Mouse (Mus musculus) adrenal gland, postnatal 4 days (tissue): ENCODE results near the gene Jup. TPM values are rescaled to one million over a fixed set of nuclear protein-coding genes. Genes with fewer than 3 reads are reported as not detected.
A peak's percentile ranks its signal among the peaks of the same experiment; 100 is the strongest.

Source experiments
- DNase-seq, 2 experiments: peaks; one replicate each; pipeline ENCODE4 v3.0.0; 2021 to 2022; ENCODE audit warnings: low spot score in 2 of 2, mixed read lengths in 2 of 2
- long read RNA-seq, 2 experiments: library from polyadenylated mRNA; stranded (forward); transcript quantifications; one replicate each; pipeline ENCODE4 v2.0.0; 2021
- total RNA-seq, 2 experiments: library from RNA; stranded (reverse); gene quantifications; 2 replicates each; pipeline ENCODE4 v1.2.3; 2021

Gene Jup
- 100 to 1,000 TPM in 1 of 2 experiments, 10 to 100 TPM in 1; 99.0 to 109 TPM for total RNA-seq
- long read RNA-seq, experiment 1, transcript Jup-201 (14 exons, 3,205 nt) = major isoform, 13 of 32 reads
- long read RNA-seq, experiment 1, partial matches to known transcripts = 2 of 32 reads
- long read RNA-seq, experiment 1, other reads (novel, unspliced or antisense) = 15 of 32 reads
- long read RNA-seq, experiment 2, transcript Jup-204 (2 exons, 2,913 nt) = minor isoform, 7 of 69 reads
- long read RNA-seq, experiment 2, transcript Jup-201 (14 exons, 3,205 nt) = major isoform, 33 of 69 reads
- long read RNA-seq, experiment 2, partial matches to known transcripts = 16 of 69 reads
- long read RNA-seq, experiment 2, other reads (novel, unspliced or antisense) = 13 of 69 reads

GRCm38 (mm10) chr11:100397600-100398389 lies at the start of gene Jup:
Jup (minus strand) TSS chr11:100397763.
- DNase-seq = peak; percentile 95 to 99

DNA sequence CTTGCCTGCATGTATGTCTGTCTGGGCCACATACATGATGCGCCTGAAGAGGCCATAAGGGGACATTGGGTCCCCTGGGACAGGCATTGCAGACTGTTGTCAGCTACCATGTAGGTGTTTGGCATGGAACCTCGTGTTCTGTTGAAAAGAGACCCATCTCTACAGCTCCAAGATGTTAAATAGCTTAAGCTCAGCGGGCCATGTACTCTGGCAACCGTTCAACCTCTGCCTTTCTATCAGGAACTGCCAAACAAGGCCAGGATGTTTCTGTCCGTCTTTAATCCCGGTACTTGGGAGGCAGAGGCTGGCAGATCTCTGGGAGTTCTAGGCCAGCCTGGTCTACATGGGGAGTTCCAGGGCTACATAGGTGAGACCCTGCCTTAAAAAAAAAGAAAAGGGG lies 45.1 kb upstream of the Jup start:
- DNase-seq = no peak

DNA sequence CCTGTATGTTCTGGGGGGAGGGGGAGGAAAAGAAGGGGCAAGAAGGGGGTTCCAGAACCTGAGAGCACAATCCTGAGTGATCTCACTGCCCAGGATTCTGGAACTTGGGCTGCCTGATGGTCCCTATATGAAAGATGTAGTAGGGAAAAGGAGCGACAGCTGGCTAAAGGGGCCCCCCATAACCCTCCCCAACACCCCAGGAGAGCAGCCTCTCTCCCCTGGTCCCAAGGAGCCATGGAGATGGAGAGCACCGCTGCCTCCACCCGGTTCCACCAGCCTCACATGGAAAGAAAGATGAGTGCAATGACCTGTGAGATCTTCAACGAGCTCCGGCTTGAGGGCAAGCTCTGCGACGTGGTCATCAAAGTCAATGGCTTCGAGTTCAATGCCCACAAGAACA lies 44.2 kb upstream of the Jup start, which contains the start of the genes Nt5c3b and Klhl10:
Nt5c3b (minus strand) TSS at position 12 of the 400 bp plus-strand sequence.
Klhl10 (plus strand) TSS at position 121 of the 400 bp plus-strand sequence.
- no peak for DNase-seq

GRCm38 (mm10) chr11:100440691-100441522 lies 43.3 kb upstream of the Jup start:
- peak; percentile 69 to 78 for DNase-seq

GRCm38 (mm10) chr11:100437901-100438300 lies 40.3 kb upstream of the Jup start:
- DNase-seq = no peak

- DNase-seq = no peak
Observed at GRCm38 (mm10) chr11:100435678-100436246, 38.2 kb upstream of the Jup start.

GRCm38 (mm10) chr11:100432002-100432401 lies 34.4 kb upstream of the Jup start:
- no peak for DNase-seq

DNA sequence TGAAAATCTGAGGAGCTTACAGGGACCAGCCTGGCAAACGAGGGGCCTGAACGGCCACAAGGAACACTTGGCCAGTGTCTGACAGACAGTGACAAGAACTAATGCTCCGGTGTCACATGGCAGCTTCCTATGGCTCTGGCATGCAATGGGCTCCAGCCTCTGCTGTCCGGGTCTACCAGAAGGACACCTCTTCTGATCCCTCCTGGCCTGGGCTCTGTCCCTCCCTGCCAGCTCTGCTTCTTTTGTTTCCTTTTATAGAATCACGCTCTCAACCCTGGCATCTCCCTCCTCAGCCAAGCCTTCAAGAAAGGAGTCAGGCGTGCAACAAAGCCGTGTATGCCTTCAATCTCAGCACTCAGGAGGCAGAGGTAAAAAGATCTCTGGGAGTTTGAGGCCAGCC lies 32.5 kb upstream of the Jup start:
- DNase-seq = no peak

DNA sequence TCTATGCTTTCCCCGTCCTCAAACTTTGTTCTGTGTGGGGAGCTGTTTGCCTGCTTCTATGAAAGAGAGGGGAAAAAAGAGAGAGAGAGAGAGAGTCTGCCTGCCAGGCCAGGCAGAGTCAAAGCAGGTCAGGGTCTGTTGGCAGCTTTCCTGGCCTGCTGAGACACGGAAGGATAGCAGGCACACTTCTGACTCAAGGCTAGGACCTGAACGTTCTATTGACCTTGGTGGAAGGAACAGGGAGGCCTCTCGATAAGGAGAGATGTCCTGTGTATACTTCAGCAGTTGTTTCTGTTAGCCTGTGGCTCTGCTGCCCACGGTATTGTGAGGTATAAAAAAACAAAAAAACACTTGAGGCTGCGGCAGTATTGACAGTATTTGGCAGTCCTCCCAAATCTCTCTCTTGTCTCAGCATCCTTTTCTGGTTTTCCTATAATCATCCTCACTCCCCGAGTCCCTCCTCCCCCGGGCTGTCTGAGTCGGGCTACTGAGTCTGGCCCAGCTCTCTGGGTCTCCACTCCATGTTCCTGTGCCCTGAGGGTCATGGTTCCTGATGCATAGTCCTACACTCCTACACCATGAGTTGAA lies 31.1 kb upstream of the Jup start:
- peak in 1 of 2 experiments; percentile 44 for DNase-seq

DNA sequence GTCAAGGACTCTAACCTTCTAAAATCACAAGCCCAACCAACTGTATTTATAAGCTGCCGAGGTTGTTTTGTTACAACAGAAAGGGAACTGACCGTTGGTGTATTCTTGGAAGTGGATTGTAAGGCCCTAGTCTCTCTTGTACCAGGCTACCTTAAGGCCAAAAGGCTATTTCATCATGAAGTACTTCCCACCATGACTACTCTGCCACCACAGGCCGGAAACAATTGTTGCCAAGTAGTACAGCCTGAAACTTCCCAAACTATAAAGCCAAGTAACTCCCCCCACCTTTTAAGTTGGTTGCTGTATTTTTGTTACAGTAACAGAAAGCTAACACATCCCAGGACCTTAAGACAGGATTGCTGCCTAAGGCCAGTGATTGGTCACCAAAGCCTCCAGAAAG lies 29.3 kb upstream of the Jup start:
- DNase-seq = no peak

- DNase-seq = peak in 1 of 2 experiments; percentile 65
Observed at GRCm38 (mm10) chr11:100425851-100426250, 28.3 kb upstream of the Jup start.

DNA sequence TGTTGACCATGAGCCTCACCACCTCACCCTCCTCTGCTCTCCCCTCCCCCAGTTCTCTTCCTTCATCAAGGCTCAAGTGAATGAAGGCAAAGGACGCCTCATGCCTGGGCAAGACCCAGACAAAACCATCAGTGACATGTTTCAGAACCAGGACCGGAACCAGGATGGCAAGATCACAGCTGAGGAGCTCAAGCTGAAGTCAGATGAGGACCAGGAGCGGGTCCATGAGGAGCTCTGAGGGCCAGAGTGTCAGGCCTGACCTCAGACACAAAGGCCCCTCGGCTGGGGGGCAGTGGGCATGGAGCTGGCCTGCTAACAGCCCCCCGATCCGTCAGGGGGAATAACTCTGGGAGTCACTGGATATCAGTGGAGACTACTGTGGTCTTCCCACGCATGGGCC lies 26.3 kb upstream of the Jup start:
- DNase-seq = no peak

- no peak for DNase-seq
Observed at GRCm38 (mm10) chr11:100421537-100421936, 24.0 kb upstream of the Jup start.

GRCm38 (mm10) chr11:100414914-100415822 lies 17.6 kb upstream of the Jup start, which contains the start of gene Fkbp10:
Fkbp10 (plus strand) TSS chr11:100415697.
- peak; percentile 37 to 65 for DNase-seq

GRCm38 (mm10) chr11:100414021-100414913 lies 16.7 kb upstream of the Jup start, which contains the start of gene P3h4:
P3h4 (minus strand) TSS chr11:100414836.
- peak; percentile 68 to 69 for DNase-seq

DNA sequence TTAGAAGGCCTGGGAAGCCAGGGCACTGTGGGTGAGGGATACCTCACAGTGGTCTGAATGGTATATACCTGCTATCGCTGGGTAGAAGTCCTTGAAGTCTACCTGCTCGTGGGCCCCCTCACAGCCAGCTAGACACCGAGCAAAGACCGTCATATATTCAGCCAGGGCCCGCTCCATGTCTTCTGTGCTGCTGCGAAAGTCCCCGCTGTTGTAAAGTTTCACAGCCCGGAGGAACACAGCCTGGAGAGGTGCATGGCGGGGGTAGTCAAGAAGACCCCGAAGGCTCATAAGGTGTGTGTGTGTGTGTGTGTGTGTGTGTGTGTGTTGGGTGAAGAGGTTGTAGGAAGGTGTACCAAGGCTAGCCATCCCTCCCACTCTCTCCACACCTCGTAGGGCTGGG lies 16.0 kb upstream of the Jup start:
- no peak for DNase-seq

DNA sequence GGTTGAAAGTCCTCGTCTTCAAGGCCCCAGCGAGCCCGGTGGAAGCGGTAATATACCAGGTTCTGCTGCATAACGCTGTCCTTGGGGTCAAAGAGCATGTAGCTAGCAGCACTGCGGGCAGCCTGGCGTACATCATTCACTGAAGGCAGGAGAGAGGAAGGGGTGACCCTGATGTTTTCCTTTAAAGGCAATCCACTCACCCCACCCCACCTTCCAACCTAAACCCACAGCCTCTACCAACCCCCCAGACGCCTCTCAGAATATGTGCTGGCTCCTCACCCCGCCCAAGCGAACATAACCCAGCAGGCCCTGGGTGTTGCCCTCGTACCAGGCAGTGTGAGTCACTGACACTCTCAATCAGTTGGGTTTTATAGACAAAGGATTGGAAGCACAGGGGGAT lies 14.2 kb upstream of the Jup start:
- no peak for DNase-seq

DNA sequence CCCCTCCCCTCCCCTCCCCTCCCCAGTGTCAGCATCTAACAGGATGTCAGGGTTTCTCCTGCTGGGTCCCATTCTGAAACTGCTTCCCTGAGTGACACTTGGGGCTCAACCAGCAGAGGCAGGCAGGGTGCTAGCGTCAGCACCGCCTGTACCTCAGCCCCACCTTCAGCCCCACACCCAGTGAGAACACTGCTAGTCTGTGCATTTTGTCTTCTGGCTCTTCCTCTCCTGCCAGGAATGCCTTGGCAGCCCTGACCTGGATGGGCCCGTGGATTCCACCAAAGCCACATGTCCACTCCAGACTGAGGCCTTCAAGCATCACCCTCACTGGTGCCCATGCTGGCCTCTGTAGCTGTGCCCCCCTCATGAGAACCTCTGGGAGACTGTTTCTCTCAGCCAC lies 12.1 kb upstream of the Jup start:
- no peak for DNase-seq
